Mouse (Mus musculus) monocyte, adult 5-6 weeks (primary cell): ENCODE measurements around the gene Csf2rb2. TPM values are rescaled to one million over a fixed set of nuclear protein-coding genes. Genes with fewer than 3 reads are reported as not detected.

ENCODE experiments used
- total RNA-seq: library from RNA; stranded (forward); fragments of 200-1000, 200-491, 200-594 nt; gene quantifications from 3 replicates; pipeline ENCODE4 v1.2.3, GENCODE M21; 2017

The Csf2rb2 gene
- total RNA-seq, 1 experiment from 2014 or later = 8.0 TPM

Other genes with a start within 250 kb of the Csf2rb2 start
- not detected in 3 replicates for gene Cacng2, start 185.7 kb downstream of the Csf2rb2 start, total RNA-seq
- 3.5 to 8.9 TPM (median 4.7 TPM) in 3 replicates for gene Ift27, start 131.6 kb downstream of the Csf2rb2 start, total RNA-seq
- gene Pvalb, start 99.3 kb downstream of the Csf2rb2 start, total RNA-seq = 0.49 TPM in 1 of 3 replicates, not detected in the others
- gene Ncf4, start 60.9 kb downstream of the Csf2rb2 start, total RNA-seq = 206 to 223 TPM (median 216 TPM) in 3 replicates
- 52.3 to 134 TPM (median 103 TPM) in 3 replicates for gene Csf2rb, start 20.0 kb upstream of the Csf2rb2 start, total RNA-seq
- 5.0 TPM in 1 of 3 replicates, not detected in the others for gene Tex33, start 90.2 kb upstream of the Csf2rb2 start, total RNA-seq
- 2.2 TPM in 1 of 3 replicates, not detected in the others for gene Tst, start 100.2 kb upstream of the Csf2rb2 start, total RNA-seq
- gene Mpst, start 100.7 kb upstream of the Csf2rb2 start, total RNA-seq = 5.8 to 10.2 TPM (median 8.7 TPM) in 3 replicates
- 4.6 to 6.1 TPM (median 5.0 TPM) in 3 replicates for gene Kctd17, start 122.8 kb upstream of the Csf2rb2 start, total RNA-seq
- 0.58 TPM in 1 of 3 replicates, not detected in the others for gene Tmprss6, start 162.9 kb upstream of the Csf2rb2 start, total RNA-seq
- 102 to 350 TPM (median 102 TPM) in 3 replicates for gene Il2rb, start 189.6 kb upstream of the Csf2rb2 start, total RNA-seq
- gene C1qtnf6, start 225.7 kb upstream of the Csf2rb2 start, total RNA-seq = 0.67 to 0.87 TPM in 2 of 3 replicates, not detected in the other
- 0.10 to 0.29 TPM in 2 of 3 replicates, not detected in the other for gene Sstr3, start 239.0 kb upstream of the Csf2rb2 start, total RNA-seq